Mouse (Mus musculus) T-helper 2 cell (primary cell): ENCODE measurements around the gene Gstt2.

Source experiments
- in situ Hi-C: fragments of 300-600 bp; cut with MboI, MseI; formaldehyde crosslinking; loops from one replicate; pipeline ENCODE4 v1.15.1; 2025; ENCODE audit warnings: high pct_unique_total_duplicates

The Gstt2 gene

DNA sequence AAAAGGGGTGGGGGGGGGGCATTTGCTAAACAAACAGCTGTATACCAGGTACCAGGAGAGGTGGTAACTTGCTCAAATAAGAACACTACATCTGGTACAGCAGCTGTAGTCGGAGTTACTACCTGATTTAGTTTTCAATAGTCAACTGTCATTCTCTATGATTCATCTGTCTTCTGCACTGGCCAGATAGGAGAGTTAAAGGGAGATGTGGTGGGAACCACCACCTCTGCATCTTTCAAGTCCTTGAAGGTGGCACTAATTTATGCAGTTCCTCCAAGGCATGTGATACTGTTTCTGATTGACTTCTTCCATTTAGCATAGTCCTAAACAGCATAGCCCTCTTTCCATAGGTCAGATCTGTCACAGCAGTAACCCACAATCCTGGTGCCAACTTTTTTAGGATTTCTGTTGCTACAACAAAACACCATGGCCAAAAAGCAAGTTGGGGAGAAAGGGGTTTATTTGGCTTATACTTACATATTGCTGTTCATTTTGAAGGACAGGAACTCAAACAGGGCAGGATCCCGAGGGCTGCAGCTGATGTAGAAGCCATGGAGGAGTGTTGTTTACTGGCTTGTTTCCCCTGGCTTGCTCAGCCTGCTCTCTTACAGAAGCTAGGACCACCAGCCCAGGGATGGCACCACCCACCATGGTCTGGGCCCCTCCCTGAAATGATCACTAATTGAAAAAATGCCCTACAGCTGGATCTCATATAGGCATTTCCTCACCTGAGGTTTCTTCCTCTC lies 7.5 kb downstream of the Gstt2 start:
- in situ Hi-C loops: loop anchor here (5.0 kb wide), 1 partner anchor 47 kb away; the partner anchor contains the start of genes Gm20441 and Gstt3

DNA sequence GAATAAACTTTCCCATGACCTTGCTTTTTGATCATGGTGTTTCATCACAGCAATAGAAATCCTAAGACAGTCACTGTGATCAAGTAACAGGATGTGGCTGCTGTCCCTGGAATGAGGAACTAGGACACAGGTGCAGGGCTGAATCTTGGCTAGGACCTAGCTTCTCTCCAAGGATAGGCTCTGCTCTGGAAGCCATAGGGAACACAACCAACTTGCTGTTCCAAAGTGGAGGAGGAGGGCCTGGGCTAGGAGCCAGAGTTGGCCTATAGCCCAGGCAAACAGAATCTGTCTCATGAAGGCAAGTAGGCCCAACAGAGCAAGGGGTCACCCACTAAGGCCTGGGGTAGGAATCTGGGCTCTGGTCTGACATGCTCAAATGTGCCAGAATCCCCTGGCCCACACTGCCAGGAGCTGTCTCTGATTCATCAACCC lies 8.7 kb downstream of the Gstt2 start:
- in situ Hi-C loops: loop anchor here (5.0 kb wide), 1 partner anchor 46 kb away; the partner anchor contains the start of genes Gm20441 and Gstt3

DNA sequence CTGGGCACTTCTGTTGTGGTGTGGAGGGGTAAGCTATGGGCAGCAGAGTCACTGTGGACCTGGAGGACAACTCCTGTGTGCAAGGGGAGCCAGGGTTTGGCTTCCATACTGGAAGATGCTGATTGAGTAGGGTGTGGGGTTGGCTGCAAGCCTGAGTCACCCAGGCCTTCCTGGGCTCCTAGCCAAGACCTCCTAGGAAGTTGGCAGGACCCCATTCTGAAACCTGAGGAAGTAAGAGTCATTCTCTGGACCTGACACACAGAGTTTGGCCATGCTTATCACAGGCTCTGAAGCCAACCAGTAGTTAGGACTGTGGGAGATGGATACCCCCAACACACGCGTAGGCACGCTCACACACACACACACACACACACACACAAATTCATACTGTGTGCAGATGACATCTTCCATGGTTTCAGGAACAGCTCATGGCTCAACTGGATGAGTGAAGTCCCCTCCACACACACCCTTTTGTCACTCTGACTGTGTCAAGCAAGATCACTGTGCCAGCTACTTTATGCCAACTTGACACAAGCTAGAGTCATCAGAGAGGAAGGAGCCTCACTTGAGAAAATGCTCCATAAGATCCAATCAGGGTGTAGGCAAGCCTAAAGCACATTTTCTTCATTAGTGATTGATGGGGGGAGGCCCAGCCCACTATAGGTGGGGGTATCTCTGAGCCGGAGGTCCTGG lies 9.4 kb downstream of the Gstt2 start:
- in situ Hi-C loops: loop anchor here (5.0 kb wide), 1 partner anchor 46 kb away; the partner anchor contains the start of genes Gm20441 and Gstt3

DNA sequence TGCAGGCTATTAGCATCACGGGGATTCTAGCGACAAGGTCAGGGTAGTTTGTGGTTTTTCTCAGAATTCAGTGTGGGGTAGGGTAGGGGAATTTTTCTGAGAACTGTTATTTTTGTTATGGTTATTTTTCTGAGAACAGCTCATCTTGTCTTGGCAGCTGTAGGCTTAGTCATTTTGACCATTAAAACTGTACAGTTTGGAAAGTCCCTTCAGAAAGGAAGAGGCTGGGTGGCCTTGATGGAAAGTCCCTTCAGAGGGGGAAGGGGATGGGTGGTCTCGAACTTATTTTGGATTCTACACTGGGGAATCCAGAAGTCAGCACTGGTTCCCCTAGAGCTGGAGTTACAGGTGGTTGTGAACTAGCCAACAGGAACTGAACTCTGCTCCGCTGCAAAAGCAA lies 12.7 kb downstream of the Gstt2 start:
- in situ Hi-C loops: no loop called here

DNA sequence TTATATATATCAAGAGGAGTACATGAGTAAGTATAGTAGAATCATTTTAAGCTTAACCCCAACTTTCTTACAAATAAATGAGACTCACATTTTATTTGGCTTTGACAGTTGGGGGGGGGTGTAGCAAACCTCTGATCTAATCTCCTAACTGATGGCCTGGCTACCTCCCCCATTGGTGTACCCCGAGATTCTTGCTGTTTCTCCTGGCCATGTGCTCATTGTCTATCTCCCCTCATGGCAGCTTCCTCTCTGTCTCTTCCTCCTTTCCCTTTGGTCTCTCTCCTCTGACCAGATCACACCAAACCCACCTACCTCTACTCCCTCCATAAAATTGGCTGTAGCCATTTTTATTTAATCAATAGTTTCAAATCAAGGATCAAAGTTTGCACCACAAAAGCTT lies 13.4 kb downstream of the Gstt2 start:
- in situ Hi-C loops: no loop called here

DNA sequence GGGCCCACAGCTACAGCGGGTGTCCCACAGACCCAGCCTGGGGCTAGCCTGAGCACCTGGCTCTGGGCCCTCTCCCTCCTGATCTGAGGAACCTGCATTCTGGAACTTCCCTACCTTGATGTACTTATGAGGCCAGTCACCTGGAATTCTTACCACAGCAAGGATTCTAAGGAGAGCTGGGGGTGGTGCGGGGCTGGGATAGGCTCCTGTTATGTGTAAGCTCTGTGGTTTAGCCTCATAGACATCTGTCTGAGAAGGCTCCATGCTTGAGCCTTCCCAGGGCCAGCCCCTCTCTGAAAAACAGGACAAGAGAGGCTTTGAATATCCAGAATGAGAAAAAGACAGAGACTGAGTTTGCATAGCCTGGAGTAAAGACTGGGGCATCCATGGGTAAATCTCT lies 14.8 kb downstream of the Gstt2 start, which contains the start of gene Gstt4:
Gene Gstt4 (minus strand): TSS at position 101 of the 400 bp plus-strand sequence.
- in situ Hi-C loops: no loop called here

DNA sequence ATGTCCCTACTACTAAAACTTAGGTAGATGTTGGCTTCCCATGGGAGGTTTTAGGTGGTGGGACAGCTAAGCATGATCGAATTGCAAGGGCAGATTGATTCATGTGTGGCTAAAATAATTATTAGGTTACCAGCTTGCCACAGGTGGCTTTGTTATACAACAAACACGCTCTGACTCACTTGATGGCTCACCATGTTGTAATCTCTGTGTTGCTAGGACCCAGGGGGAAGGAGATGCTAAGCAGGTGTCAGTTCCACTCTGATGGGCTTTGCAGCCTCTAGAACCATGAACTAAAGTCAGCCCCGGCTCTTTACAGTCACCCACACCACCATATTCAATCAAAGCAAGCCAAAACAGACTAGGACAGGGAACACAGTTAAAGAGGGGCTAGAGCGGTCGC lies 17.3 kb downstream of the Gstt2 start:
- in situ Hi-C loops: no loop called here

DNA sequence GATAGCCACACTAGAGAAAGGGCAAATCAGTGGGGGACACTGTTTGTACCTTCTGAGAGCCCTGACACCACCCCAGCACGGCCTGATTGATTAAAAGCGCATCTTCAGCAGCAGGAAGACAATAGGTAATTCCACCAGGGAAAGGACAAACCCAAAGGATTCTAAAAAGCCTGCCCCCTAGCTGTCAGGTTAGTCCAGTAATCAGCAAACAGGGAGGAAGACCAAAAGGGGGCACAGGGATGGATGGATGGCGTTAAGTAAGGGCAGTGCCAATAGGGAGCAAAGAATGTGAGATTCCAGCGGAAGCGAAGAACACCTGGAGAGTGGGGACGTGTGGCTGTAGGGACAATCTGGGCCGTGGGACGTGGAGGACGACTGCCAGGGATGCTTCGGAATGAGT lies 18.6 kb downstream of the Gstt2 start:
- in situ Hi-C loops: no loop called here

DNA sequence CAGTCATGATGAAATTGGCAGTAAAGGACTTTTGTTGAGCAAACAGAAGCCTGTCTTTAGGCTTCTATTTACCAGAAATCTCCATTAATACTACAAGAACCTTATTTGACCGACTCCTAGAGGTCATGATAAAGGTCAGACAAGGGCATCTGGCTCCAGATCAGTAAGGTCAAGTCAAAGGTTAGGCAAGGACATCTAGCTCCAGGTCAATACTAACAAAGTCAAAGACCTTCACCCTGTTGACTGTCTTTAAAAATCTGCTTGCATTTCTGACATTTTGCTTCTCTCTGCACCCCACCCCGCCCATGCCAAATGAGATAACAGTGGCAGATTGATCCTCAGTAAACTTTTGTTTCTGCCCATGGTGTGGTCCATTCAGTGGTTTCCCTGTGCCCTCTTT lies 33.0 kb downstream of the Gstt2 start:
- in situ Hi-C loops: no loop called here

DNA sequence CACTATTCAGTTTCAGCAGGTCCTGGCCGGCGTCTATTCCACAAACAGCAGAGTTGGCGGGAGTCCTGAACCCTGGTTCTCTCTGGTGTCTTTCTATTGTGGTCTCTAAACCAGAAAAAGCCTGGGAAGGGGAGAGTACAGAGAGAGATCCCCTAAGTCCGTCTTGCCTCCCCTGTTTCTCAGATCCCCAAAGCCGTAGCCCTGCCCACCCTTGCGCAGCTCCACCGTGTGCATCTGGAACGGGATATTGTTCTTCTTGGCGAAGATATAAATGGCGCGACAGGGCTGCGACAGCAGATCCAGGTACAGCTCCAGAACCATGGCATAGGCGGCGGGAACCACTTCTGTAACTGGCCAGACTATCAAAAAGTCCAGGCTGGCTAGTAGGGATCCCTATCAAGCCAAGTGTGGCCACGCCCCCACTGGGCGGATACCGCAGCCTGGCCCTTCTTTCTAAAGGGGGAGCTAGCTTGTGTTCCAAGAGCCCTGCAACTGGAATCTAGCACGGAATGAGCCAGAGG lies 39.0 kb downstream of the Gstt2 start, which contains the start of gene Gstt1:
Gene Gstt1 (minus strand): TSS at position 409 of the 521 bp plus-strand sequence.
- in situ Hi-C loops: no loop called here

DNA sequence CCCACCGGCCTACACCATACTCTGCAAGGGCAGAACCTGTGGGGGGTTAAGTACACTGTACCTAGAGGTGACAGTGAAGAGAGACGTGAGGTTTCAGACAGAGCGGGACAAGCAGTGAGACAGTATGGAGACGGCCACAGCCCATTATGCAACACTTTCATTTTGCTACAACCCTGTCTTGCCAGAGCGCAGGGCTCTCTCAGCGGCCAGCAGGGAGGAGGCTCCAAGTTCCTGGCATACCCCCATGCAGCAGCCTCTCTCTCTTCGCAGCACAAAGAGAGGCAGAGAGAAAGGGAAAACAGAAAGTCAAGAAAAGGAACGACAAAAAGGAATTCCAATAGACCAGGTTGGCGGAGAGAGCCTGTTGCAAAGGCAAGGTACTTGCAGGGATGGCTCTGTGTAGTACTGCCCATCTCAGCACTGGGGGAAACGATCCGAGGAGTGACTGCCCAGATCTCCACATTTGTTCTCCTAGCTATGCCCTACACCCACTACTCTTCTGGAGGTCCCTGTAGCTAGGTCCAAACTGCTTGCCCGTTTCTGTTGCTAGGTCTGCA lies 39.5 kb downstream of the Gstt2 start:
- in situ Hi-C loops: no loop called here

DNA sequence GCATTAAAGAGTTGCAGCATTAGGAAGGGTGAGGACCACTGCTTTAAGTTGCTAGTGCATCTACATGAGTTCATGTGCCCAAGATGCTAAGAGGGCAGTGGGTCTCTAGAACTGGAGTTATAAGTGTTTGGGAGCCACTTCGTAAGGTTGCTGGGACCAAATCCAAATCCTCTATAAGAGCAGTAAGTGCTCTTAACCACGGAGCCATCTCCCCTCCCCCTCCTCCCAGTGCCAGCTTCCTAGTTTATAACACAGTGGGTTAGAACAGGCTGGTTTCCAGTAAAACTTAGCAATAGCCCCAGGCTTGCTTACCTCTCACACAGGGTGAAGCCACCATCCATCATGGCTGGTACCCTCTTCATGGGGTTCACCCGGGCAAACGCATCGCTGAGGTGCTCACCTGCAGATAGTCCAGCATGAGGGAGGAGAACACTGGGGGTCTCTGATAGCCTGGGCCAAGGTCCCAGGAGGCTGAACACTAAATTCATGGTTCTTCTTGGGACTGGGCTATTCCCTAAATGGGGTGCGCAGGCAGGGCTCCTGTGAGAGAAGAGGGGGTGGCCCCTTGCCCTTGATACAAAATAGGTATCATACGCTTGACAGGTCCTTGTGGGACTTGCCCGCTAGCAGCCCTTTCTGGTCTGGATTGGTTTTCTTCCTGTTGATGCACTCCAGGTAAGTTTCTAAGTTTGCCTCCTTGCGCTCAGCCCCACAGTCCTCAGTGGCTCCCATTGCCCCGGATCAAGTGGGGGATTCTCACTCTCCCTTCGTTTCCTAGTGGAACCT lies 40.3 kb downstream of the Gstt2 start:
- in situ Hi-C loops: no loop called here

DNA sequence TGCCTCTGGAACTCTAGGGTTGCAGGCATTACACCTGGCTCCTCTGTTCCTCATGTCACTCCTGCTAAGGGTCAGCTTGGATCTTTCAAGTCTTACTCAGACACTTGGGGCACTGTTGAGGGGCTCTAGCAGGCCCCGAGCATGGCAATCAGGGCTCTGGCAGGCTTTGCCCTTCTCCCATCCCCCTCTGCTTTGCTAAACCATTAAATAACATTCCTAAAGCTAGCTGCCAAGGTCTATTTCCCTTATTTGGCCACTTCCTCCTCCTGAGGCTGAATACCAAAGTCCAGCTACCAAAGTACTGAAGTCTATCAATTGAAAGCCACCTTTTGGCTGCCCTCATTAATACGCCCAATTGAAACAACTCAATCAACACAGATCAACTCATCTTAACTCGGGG lies 42.3 kb downstream of the Gstt2 start:
- in situ Hi-C loops: no loop called here

DNA sequence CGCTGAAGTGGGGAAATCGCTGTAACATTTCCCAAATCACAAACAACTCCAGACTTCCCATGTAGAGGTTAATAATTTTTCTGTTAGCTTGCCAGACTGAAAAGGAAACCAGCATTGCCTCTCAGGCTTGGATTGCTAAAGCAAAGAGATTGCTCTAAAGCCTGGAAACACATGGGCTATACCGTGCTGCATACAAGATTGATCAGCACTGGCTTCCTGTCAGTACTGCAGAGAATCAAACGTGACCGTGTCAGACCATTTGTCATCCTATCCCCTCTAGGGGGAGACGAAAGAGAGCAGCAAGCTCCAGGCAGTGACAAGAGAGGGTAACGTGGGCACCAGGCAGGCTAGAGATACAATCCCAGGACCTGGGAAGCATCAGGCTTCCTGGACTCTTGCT lies 46.5 kb downstream of the Gstt2 start:
- in situ Hi-C loops: no loop called here

DNA sequence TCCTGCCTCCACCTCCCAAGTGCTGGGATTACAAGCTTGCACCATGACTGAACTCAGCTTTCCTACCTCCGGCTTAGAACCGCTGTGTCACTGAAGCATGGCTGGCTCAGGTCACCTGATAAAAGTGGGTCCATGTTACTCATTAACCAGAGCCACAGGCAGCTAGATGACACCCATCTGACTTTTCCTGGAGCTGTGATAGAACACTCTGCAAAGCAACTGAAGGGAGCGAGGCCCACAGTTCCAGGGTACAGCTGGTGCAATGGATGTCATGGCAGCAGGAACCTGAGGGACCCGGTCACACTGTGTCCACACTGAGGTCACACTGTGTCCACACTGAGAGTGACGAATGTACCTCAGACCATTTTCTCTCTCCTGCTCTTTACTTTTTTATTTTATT lies 47.4 kb downstream of the Gstt2 start:
- in situ Hi-C loops: no loop called here

DNA sequence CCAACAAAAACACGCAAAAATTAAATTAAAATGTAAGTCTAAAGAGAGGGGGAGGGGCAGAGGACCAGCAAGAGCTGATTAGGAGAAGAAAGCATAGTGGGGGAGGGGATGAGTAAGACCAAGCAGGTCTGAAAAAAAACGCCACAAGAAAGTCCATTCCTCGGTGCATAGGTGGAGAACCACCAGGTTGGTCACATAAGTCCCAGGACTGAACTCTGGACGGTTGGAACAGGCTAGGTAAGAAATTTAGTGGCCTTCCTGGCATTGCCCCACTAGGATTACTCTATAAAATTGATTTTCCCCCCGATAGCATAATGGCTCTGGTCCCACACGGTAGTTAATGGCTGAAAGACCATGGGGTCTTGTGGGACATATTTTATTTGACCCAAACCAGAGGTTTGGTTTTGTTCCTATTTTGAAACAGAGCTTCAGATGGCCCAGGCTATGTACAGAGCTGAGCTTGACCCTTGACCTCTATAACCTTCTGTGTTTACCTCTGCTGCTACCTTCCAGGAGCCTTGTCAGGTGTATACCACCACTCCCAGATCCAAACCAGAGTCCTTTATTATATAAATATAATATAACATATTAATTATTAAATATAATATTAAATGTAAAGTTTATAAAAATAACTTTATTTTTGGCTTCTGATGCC lies 48.0 kb downstream of the Gstt2 start:
- in situ Hi-C loops: no loop called here

DNA sequence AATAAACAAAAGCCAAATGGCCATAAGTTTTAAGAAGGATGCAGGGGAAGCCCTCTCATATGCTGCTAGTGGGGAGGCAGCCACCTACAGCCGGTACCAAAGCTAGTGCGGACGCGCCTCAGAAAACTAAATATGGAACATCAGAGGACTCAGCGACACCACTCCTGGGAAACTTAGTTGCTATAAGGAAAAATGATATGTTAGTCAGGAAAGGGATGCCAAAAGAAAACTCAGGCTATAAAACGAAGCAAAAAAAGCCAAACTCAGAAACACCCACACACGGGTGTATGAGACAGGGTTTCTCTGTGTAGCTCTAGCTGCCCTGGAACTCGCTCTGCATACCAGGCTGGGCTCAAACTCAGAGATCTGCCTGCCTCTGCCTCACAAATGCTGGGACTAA lies 48.9 kb downstream of the Gstt2 start:
- in situ Hi-C loops: no loop called here

DNA sequence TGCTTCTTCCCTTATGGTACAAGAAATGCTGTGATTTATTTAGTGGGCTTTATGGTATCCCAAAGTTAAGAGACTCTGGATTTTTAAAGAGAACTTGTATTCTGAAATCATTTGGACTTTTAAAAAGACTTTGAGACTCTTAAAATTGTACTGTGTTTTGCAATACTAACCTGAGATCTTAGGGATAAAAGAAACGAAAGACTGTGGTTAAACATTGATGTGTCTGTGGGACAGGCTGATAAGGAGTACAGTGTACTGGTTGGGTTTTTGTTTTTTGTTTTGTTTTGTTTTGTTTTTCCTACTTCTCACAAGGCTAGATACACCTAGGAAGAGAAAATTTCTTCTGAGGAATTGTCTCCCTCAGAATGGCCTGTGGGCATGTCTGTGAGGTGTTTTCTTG lies 51.8 kb downstream of the Gstt2 start:
- in situ Hi-C loops: no loop called here
